Mouse (Mus musculus): ENCODE results near the gene Ascc2. TPM values are rescaled to one million over a fixed set of nuclear protein-coding genes. Genes with fewer than 3 reads are reported as not detected.

Ascc2 gene
- total and polyA plus RNA-seq, 2 experiments from 2014 or later, result 15.6 to 15.8 TPM

- no peak overlapping the region for H3K9ac ChIP-seq (replicated peaks; ENCODE audit: low read length, poor library complexity, severe bottlenecking)
- H3K4me3 ChIP-seq (ENCODE audit: low read depth, low read length), result no peak overlapping the region
- DNase-seq (ENCODE audit: low spot score) (no peak), ATAC-seq (ENCODE audit: low FRiP score) (no peak)
- no peak for TF ChIP-seq CTCF (IDR thresholded peaks at IDR 0.05)
- H3K27ac ChIP-seq (ENCODE audit: low read depth, low read length), result no peak overlapping the region
- no peaks in the 10 kb centered on the region for H3K9me3 ChIP-seq (ENCODE audit: low read length)
- no peaks in the 10 kb centered on the region for H3K4me1 ChIP-seq (ENCODE audit: insufficient read depth, low read length)
- H3K27me3 ChIP-seq (ENCODE audit: insufficient read depth, low read length), result no peaks in the 10 kb centered on the region
- no peak overlapping the region for H3K4me2 ChIP-seq (ENCODE audit: low read depth, low read length, poor library complexity, severe bottlenecking)
- H3K36me3 ChIP-seq (ENCODE audit: insufficient read depth, low read length), result no peaks in the 10 kb centered on the region
Observed at GRCm38 (mm10) chr11:4712822-4713221, 75.3 kb downstream of the Ascc2 start.

GRCm38 (mm10) chr11:4714727-4715126, 77.2 kb downstream of the Ascc2 start:
- no peak for TF ChIP-seq CTCF (IDR thresholded peaks at IDR 0.05)
- Histone ChIP-seq H3K4me2 (ENCODE audit: low read depth, low read length, poor library complexity, severe bottlenecking) (no peak overlapping the region), H3K9ac (replicated peaks; ENCODE audit: low read length, poor library complexity, severe bottlenecking) (no peak overlapping the region), H3K27me3 (ENCODE audit: insufficient read depth, low read length) (no peaks in the 10 kb centered on the region), H3K36me3 (ENCODE audit: insufficient read depth, low read length) (no peaks in the 10 kb centered on the region), H3K4me1 (ENCODE audit: insufficient read depth, low read length) (no peaks in the 10 kb centered on the region), H3K9me3 (ENCODE audit: low read length) (no peaks in the 10 kb centered on the region), H3K4me3 (ENCODE audit: low read depth, low read length) (no peak overlapping the region), H3K27ac (ENCODE audit: low read depth, low read length) (no peak overlapping the region)
- no peak for ATAC-seq (ENCODE audit: low FRiP score)
- no peak for DNase-seq (ENCODE audit: low spot score)
- WGBS, result 91% methylated on average over 4 of the region's 4 CpGs

- Histone ChIP-seq H3K9ac (replicated peaks; ENCODE audit: low read length, poor library complexity, severe bottlenecking) (no peak overlapping the region), H3K27me3 (ENCODE audit: insufficient read depth, low read length) (no peaks in the 10 kb centered on the region), H3K4me1 (ENCODE audit: insufficient read depth, low read length) (no peaks in the 10 kb centered on the region), H3K4me3 (ENCODE audit: low read depth, low read length) (no peak overlapping the region), H3K27ac (ENCODE audit: low read depth, low read length) (no peak overlapping the region), H3K4me2 (ENCODE audit: low read depth, low read length, poor library complexity, severe bottlenecking) (no peak overlapping the region), H3K9me3 (ENCODE audit: low read length) (no peaks in the 10 kb centered on the region), H3K36me3 (ENCODE audit: insufficient read depth, low read length) (no peaks in the 10 kb centered on the region)
- WGBS, result 85% methylated on average over 4 of the region's 4 CpGs
- no peak for DNase-seq (ENCODE audit: low spot score)
- no peak for ATAC-seq (ENCODE audit: low FRiP score)
- TF ChIP-seq CTCF (IDR thresholded peaks at IDR 0.05), result no peak
Observed at GRCm38 (mm10) chr11:4715596-4715995, 78.0 kb downstream of the Ascc2 start.

GRCm38 (mm10) chr11:4716530-4717236, 79.1 kb downstream of the Ascc2 start:
- no peak for ATAC-seq (ENCODE audit: low FRiP score)
- Histone ChIP-seq H3K4me1 (ENCODE audit: insufficient read depth, low read length) (no peaks in the 10 kb centered on the region), H3K27me3 (ENCODE audit: insufficient read depth, low read length) (no peaks in the 10 kb centered on the region), H3K4me2 (ENCODE audit: low read depth, low read length, poor library complexity, severe bottlenecking) (no peak overlapping the region), H3K9me3 (ENCODE audit: low read length) (no peaks in the 10 kb centered on the region), H3K36me3 (ENCODE audit: insufficient read depth, low read length) (no peaks in the 10 kb centered on the region), H3K9ac (replicated peaks; ENCODE audit: low read length, poor library complexity, severe bottlenecking) (no peak overlapping the region), H3K27ac (ENCODE audit: low read depth, low read length) (no peak overlapping the region), H3K4me3 (ENCODE audit: low read depth, low read length) (no peak overlapping the region)
- DNase-seq (ENCODE audit: low spot score), result no peak
- 87% methylated on average over 5 of the region's 5 CpGs for WGBS
- TF ChIP-seq CTCF (IDR thresholded peaks at IDR 0.05), result no peak

- 74% methylated on average over 5 of the region's 5 CpGs for WGBS
- no peak overlapping the region for H3K4me2 ChIP-seq (ENCODE audit: low read depth, low read length, poor library complexity, severe bottlenecking)
- H3K36me3 ChIP-seq (ENCODE audit: insufficient read depth, low read length), result no peaks in the 10 kb centered on the region; the same call in 1 of the 2 replicates
- H3K9ac ChIP-seq (replicated peaks; ENCODE audit: low read length, poor library complexity, severe bottlenecking), result no peak overlapping the region
- no peaks in the 10 kb centered on the region for H3K4me1 ChIP-seq (ENCODE audit: insufficient read depth, low read length)
- DNase-seq (ENCODE audit: low spot score), result no peak
- TF ChIP-seq CTCF (IDR thresholded peaks at IDR 0.05), result no peak
- no peak overlapping the region for H3K4me3 ChIP-seq (ENCODE audit: low read depth, low read length)
- H3K9me3 ChIP-seq (ENCODE audit: low read length), result no peaks in the 10 kb centered on the region
- no peak overlapping the region for H3K27ac ChIP-seq (ENCODE audit: low read depth, low read length)
- no peaks in the 10 kb centered on the region for H3K27me3 ChIP-seq (ENCODE audit: insufficient read depth, low read length)
- no peak for ATAC-seq (ENCODE audit: low FRiP score)
Observed at GRCm38 (mm10) chr11:4718548-4718947, 81.0 kb downstream of the Ascc2 start.

- Histone ChIP-seq H3K4me2 (ENCODE audit: low read depth, low read length, poor library complexity, severe bottlenecking) (no peak overlapping the region), H3K4me1 (ENCODE audit: insufficient read depth, low read length) (no peaks in the 10 kb centered on the region), H3K4me3 (ENCODE audit: low read depth, low read length) (no peak overlapping the region), H3K36me3 (ENCODE audit: insufficient read depth, low read length) (peaks cover 10% of the 10 kb centered on the region; the same call in 1 of the 2 replicates), H3K27ac (ENCODE audit: low read depth, low read length) (no peak overlapping the region), H3K9me3 (ENCODE audit: low read length) (no peaks in the 10 kb centered on the region), H3K9ac (replicated peaks; ENCODE audit: low read length, poor library complexity, severe bottlenecking) (no peak overlapping the region), H3K27me3 (ENCODE audit: insufficient read depth, low read length) (no peaks in the 10 kb centered on the region)
- 90% methylated on average over 9 of the region's 9 CpGs for WGBS
- ATAC-seq (ENCODE audit: low FRiP score) (no peak), DNase-seq (ENCODE audit: low spot score) (no peak)
- TF ChIP-seq CTCF (IDR thresholded peaks at IDR 0.05), result no peak
Observed at GRCm38 (mm10) chr11:4719961-4720360, 82.4 kb downstream of the Ascc2 start.

Data from midbrain, postnatal 0 days (tissue).